Comparison of ENCODE assay signal across 13 mouse cellular contexts in genomic region chr9:22139746-22140145, GRCm38 (mm10). TPM values are rescaled to one million over a fixed set of nuclear protein-coding genes. Genes with fewer than 3 reads are reported as not detected.
"Had no signal": no experiment of that assay in that cellular context is flagged by ENCODE, and none has a peak within 500 bp of the region (broad histone marks: within the 10 kb centered on the region; RNA-seq: fewer than 3 reads in every experiment).

No protein-coding gene starts in this region.

- DNase-seq: kidney, postnatal 36 days; lung, adult 18-20 months; right cerebral cortex, postnatal 25 days; thymus, postnatal 36 days had no signal

- H3K9me3 ChIP-seq: limb, embryonic 13.5 days; midbrain, embryonic 12.5 days had no signal

- ATAC-seq: midbrain, embryonic 16.5 days had no signal

- H3K4me3 ChIP-seq: limb, embryonic 13.5 days; midbrain, embryonic 12.5 days had no signal

- H3K4me2 ChIP-seq: limb, embryonic 13.5 days; midbrain, embryonic 12.5 days had no signal

- H3K27ac ChIP-seq: kidney, postnatal 0 days; limb, embryonic 13.5 days; liver, embryonic 14.5 days; midbrain, embryonic 12.5 days had no signal

- H3K9ac ChIP-seq: limb, embryonic 13.5 days; liver, embryonic 14.5 days; midbrain, embryonic 12.5 days had no signal

- H3K36me3 ChIP-seq: limb, embryonic 13.5 days; midbrain, embryonic 12.5 days had no signal

RNA-seq across cellular contexts. Expression of gene Cnn1, which starts 40.7 kb away (rescaled TPM):
- total RNA-seq: megakaryocyte-erythroid progenitor cell, adult 5-6 weeks had no signal

RNA-seq across cellular contexts. Expression of gene Zfp872, which starts 48.1 kb away (rescaled TPM):
- total RNA-seq: layer of hippocampus, adult 18-20 months; left cerebral cortex, postnatal 36 days; megakaryocyte-erythroid progenitor cell, adult 5-6 weeks had no signal
- polyA plus RNA-seq: liver, embryonic 14.5 days; small intestine, adult 2 months had no signal
